Mouse (Mus musculus) kidney, adult 2 months (tissue): ENCODE measurements at regions not wholly inside any gene's neighbourhood (a gene's known extent, or its start where the extent isn't known, plus 50 kb on each side); places are given as distances from the start of the nearest gene placed in this dataset.

ENCODE experiments used
- CTCF ChIP-seq: fragments of 200-500 bp; conservative IDR thresholded peaks from 2 replicates; pipeline ENCODE4 v1.5.1; 2011; ENCODE audit warnings: low read depth, mild to moderate bottlenecking, control low read depth, low read length, moderate library complexity, mixed read lengths; ENCODE audit not compliant: insufficient read depth, insufficient read length
- POLR2A ChIP-seq: fragments of 200-500 bp; IDR thresholded peaks from one replicate; pipeline ENCODE4 v1.6.1; 2011; ENCODE audit warnings: low read depth, low read length, control low read depth

DNA sequence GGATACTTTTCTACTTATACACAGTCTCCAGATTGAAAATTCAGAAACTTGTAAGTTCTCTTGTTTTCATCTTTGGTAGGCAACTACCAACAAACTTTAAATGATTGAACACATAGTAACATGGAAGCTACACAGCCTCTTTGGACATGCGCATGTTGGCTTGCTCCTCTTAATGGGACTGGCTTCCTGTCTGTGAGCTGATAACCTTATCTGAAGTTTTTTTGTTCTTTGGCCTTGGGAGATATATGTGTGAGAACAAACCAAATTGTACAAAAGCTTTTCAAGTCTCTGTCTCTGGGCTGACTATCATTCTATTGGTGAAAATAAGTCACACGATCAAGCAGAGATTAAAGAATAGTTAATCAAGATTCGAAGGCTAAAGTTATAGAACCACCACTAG, 70.1 kb upstream of the Tmx4 start:
- TF ChIP-seq CTCF: no peak
- no peak for TF ChIP-seq POLR2A
